Mouse (Mus musculus): ENCODE measurements around the gene Ccz1.

DNA sequence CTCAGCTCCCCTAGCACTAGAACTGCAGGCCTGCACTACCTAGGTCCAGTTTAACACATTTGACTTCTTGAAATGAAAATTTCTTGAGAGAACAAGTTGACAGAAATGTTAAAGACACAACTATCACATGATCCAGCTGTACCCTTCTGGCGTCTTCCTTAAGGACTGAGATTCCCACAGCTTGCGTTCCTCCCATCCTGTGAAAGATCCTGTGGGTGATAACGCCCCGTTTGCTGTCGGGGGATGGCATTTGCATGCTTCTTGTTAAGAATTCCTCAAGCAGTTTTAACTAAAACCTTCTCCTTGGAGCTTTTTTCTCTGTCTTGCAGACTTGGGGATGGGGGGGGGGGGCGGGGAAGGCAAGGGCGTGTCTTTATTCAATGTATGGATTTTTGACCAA lies 19.9 kb upstream of the Ccz1 start:
- no peak for TF ChIP-seq CTCF (IDR thresholded peaks at IDR 0.05; ENCODE audit: low read depth)
- TF ChIP-seq EP300 (IDR thresholded peaks at IDR 0.05; ENCODE audit: low read depth) = no peak

Data from liver, postnatal 0 days (tissue).